Mouse (Mus musculus) heart, embryonic 12.5 days (tissue): ENCODE measurements around the gene 4930556J24Rik. TPM values are rescaled to one million over a fixed set of nuclear protein-coding genes. Genes with fewer than 3 reads are reported as not detected.

ENCODE experiments used
- polyA plus RNA-seq: library from polyadenylated mRNA; unstranded; fragments of >200 nt; fragmentation: Nextera tagmentation; extraction: Ambion mirVana; gene quantifications from 2 replicates; pipeline ENCODE4 v1.2.1, GENCODE M21; 2016

Gene 4930556J24Rik
- polyA plus RNA-seq, 1 experiment from 2014 or later = not detected

Other genes with a start within 250 kb of the 4930556J24Rik start
- gene Osbp2, start 112.9 kb downstream of the 4930556J24Rik start, polyA plus RNA-seq = 0.32 TPM in 2 replicates
- 0.12 and 0.20 TPM in 2 replicates for gene 4921536K21Rik, start 81.7 kb downstream of the 4930556J24Rik start, polyA plus RNA-seq
- 13.5 and 14.5 TPM in 2 replicates for gene Dusp18, start 81.5 kb downstream of the 4930556J24Rik start, polyA plus RNA-seq
- 6.2 and 6.3 TPM in 2 replicates for gene Slc35e4, start 62.1 kb downstream of the 4930556J24Rik start, polyA plus RNA-seq
- 73.3 and 74.2 TPM in 2 replicates for gene Tcn2, start 44.6 kb downstream of the 4930556J24Rik start, polyA plus RNA-seq
- 57.1 and 63.3 TPM in 2 replicates for gene Pes1, start 12.8 kb downstream of the 4930556J24Rik start, polyA plus RNA-seq
- 0.19 and 0.32 TPM in 2 replicates for gene Gal3st1, start 6.9 kb upstream of the 4930556J24Rik start, polyA plus RNA-seq
- gene Sec14l4, start 54.7 kb upstream of the 4930556J24Rik start, polyA plus RNA-seq = not detected in 2 replicates
- not detected in 2 replicates for gene Sec14l3, start 88.1 kb upstream of the 4930556J24Rik start, polyA plus RNA-seq
- gene Mtfp1, start 118.7 kb upstream of the 4930556J24Rik start, polyA plus RNA-seq = 18.6 and 21.2 TPM in 2 replicates
- 0.86 and 1.1 TPM in 2 replicates for gene Sec14l2, start 146.6 kb upstream of the 4930556J24Rik start, polyA plus RNA-seq
- 21.4 and 22.0 TPM in 2 replicates for gene Rnf215, start 158.4 kb upstream of the 4930556J24Rik start, polyA plus RNA-seq
- gene Ccdc157, start 183.5 kb upstream of the 4930556J24Rik start, polyA plus RNA-seq = 4.7 and 5.5 TPM in 2 replicates
- 43.1 and 46.5 TPM in 2 replicates for gene Sf3a1, start 183.6 kb upstream of the 4930556J24Rik start, polyA plus RNA-seq
- 15.6 TPM in 2 replicates for gene Tbc1d10a, start 210.0 kb upstream of the 4930556J24Rik start, polyA plus RNA-seq
- gene Castor1, start 241.4 kb upstream of the 4930556J24Rik start, polyA plus RNA-seq = 3.4 and 3.8 TPM in 2 replicates